Mouse (Mus musculus) spleen, adult 18-20 months (tissue): ENCODE results near the gene Tacc3.
A peak's percentile ranks its signal among the peaks of the same experiment; 100 is the strongest.

Experiments
- DNase-seq, 2 experiments: peaks; one replicate each; pipeline ENCODE4 v3.0.0; 2022; ENCODE audit warnings: mixed read lengths in 2 of 2

The Tacc3 gene

DNA sequence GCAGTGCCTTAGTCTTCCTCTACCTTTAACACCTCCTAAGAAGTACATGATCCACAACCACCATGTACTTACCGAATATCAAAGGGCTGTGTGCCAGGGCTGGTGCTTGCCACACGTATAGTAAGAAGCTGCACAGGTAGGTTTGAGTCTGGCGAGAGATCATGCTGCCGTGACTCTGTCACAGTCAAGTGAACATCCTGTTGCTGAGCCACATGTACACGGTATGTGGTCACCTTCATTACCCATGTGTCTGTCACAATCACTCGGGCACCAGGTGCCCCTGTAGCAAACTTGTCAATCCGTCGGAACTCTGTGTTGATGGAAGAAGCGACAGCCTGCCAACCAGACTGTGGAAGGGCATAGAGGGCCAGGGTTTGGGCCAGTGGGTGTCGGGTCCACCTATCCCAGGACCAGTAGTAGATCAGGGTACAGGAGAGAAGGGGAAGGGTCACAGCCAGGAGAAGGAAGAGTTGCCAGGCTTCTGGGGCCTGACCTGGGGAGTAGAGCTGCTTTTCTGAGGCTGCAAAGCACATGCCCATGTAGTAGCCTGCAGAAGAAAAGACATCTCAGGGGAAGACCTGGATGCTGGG lies 2.6 kb upstream of the Tacc3 start:
- peak in 1 of 2 experiments; percentile 11 for DNase-seq

DNA sequence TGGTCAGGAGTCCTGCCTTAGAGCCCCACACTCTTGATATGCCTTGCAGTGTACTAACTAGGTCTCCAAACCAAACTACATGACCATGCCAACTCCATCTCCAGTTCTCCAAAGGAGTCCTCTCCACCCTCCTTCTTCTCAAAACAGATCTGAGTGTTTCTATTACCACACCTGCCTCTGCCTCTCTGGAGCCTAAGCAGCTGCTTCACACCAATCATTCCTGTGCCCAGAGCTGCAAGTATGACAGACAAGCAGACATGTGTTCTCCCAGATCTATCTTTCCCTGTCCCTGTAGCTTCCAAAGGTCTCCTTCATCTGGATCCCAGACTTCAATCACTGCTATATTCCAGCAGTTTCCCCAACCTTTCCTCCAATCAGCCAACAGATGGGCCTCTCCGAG lies 1.2 kb upstream of the Tacc3 start:
- no peak for DNase-seq

DNA sequence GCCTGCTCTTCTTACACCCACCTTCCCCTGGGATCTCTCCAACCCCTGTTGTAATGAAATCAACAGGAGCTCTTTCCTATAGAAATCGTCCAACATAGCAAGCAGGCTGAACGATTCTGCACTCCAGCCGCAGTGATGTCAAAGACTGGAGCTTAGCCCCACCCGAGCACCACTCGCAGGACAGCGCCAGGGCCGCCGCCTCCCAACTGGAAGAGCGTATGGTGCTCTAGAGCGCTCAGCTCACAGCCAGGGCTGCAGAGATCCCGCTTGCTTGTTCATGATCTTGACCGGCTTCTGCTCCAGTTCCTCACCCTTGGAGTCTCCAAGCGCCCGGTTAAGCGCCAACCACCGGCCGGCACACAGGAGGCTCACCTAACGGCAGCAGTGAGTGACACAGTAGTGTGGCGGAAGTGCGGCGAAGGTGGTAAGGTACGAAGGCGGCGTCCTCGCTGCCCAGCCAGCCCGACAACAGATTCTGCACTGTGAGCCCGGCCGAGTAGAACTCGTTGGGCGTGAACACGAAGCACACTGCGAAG lies 609 bp upstream of the Tacc3 start:
- DNase-seq, result no peak

DNA sequence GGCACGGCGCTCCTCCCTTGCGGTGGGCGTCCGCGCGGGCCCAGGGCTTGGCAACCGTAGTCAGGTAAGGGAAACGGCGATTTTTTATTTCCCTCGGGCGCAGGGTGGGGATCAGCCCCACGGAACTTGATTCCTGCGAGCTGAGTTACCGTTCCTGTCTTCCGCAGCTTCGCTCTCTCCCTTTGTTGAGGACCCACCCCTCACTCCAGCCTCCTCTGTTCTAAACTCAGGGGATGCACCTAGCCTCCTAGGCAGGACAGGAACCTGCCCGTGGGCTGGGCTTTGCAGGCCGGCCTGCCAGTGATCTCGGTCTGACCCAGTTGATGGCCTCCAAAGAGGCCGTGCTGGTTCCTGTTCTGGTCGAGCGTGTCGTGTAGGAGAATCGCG lies 729 bp downstream of the Tacc3 start:
- DNase-seq, result no peak

DNA sequence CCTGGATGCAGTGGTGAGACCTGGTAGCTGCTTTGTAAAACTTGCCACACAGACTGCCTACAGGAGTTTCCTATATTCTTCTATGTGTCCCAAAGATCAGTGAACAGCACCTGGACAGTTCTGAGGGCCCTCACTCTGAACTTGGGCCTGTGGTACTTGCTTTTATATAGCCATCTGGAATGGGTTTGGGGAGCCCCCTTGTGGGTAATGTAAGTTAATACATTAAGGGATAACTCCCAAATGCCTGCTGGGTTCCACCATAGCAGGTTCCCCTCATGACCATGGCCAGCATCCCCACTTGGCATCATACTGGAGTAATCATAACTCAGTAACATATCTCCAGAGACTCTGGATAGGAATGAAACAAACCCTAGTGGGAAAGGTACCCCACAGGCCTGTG lies 10.3 kb downstream of the Tacc3 start:
- peak in 1 of 2 experiments; percentile 46 for DNase-seq

DNA sequence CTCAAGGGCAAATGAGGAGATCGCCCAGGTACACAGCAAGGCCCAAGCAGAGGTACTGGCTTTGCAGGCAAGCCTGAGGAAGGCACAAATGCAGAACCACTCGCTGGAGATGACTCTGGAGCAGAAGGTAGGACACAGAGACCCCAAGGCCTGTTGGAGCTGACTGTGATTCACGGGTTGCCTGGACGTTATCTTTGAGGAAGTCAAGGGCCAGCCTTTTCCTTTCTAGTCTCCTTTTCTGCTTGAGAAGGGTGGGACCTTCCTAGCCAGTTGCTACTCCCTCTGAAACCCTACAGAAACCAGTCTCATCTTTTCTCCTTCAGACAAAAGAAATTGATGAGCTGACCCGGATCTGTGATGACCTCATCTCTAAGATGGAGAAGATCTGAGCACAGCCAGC lies 13.7 kb downstream of the Tacc3 start:
- DNase-seq, result no peak

DNA sequence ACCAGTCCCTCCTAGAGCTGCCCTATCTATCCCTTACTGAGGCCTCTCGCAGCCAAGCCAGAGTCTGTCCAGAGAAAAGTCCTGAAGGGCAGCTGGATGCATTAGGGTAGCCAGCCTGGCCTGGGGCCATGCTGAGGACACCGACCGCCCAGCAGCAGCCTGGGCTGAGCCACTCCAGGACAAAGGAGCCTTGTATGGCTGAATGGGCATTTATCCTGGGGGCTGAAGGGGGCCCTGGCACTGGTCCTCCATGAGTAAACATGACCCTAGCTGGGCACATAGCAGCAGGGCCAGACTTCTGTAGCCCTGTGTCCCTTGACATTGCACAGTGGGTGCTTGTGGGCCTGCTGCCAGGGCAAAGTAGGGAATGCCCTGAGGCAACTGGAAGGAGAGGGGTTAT lies 16.5 kb downstream of the Tacc3 start:
- no peak for DNase-seq

DNA sequence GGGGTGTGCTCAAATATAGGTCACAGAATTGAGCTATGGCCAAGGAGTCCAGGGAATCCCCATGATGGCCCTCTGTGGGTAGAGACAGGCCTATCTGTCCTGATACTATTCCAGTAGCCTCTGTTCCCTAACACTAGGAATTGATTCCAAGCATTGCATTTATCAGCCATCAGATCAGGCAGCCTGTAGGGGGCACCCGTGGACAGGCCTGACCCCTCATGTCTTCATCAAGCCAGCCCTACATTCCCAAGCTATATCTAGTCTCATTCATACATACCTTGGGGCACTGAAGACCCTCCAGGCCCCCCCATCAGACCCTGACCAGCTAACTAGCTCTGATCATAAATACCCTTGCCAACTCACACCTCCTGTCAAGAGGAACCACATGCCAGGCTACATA lies 18.0 kb downstream of the Tacc3 start:
- peak in 1 of 2 experiments; percentile 48 for DNase-seq

DNA sequence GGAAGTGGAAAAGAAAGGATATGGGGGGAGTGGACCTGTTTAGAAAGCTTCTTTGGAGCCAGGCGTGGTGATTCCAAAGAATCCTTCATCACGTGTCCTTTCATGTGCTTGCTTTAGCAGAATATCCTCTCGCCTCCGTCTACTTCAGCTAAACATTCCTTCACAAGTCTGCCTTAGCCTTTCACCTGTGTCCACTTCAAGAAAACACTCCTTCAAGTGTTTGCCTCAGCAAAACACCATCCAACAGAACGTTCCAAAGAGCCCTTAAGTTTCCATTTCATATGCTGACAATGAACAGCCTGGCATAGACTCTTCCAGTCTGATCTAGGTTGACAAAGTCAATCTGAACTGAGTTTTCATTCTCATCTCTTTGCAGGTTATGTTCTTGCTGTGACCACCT lies 20.3 kb downstream of the Tacc3 start:
- DNase-seq, result no peak

DNA sequence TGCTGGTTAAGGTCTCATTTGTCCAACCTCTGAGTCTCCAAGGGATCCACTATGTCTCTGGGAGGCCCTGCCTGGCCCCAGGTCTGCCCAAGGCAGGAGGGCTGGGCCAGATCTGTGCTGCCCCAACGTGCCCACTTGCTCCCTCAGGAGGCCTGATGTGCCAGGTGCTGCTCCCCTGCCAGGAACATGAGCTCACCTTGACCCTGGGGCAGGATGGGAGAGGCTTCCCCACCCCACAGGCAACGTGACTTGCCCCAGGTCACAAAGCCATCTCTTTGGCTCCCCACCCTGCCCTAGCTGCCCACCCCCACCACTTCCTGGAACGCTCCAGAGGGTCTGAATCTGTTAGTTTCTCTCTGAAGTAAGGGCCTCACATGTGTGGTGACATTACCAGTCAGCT lies 23.1 kb downstream of the Tacc3 start:
- DNase-seq, result no peak

DNA sequence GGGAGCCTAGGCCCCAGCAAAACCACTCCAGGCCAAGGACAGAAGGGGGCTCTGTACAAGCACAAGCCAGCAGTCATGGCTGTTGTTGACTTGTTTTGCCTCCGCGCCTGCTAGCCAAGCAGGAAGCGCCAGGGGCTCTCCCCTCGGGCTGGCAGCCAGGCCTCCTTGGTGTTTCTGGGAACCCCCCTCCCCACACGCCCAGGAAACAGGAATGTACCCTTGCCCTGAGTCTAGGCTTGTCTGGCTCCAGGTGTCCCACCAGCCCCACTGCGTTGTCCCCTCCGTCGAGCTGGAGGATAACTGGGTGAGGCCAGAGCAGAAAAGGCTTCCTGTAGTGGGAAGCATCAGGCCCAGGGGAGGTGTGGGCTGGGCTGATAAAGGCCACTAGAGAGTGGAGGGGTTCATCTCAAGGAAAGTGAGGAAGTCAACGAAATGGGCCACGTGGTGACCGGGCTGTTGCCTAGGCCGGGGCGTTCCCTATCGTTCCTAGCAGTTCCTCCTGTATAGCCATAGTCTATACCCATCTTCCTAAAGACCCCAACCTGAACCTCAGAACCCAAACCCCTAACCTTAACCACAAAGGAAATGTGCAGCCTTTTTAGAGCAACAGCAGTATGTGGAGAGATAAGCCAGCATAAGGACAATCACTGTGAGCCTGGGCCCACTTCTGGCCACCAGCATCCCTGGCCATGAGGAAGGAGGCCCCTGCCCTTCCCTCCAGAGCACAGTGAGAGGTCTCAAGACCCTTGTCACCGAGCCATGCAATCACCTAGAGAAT lies 23.9 kb downstream of the Tacc3 start:
- DNase-seq, result no peak

DNA sequence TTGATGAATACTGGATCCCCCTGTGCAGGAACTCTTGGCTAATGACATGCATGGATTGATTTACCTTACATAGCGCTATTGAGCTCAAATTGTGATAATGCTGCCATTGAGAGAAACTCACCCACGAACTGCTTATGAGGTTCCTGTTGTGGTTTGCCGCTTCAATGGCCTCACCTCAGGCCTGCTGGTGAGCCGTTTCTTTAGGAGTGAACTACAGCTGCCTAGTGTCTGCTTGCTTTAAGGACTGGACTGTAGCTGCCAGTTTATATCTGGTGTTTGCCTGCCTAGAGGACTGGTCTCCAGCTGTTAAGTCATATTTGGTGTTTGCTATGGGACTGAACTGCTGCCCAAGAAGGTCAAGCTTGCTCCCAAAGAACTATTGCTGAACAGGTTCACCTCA lies 25.0 kb downstream of the Tacc3 start:
- DNase-seq, result no peak

DNA sequence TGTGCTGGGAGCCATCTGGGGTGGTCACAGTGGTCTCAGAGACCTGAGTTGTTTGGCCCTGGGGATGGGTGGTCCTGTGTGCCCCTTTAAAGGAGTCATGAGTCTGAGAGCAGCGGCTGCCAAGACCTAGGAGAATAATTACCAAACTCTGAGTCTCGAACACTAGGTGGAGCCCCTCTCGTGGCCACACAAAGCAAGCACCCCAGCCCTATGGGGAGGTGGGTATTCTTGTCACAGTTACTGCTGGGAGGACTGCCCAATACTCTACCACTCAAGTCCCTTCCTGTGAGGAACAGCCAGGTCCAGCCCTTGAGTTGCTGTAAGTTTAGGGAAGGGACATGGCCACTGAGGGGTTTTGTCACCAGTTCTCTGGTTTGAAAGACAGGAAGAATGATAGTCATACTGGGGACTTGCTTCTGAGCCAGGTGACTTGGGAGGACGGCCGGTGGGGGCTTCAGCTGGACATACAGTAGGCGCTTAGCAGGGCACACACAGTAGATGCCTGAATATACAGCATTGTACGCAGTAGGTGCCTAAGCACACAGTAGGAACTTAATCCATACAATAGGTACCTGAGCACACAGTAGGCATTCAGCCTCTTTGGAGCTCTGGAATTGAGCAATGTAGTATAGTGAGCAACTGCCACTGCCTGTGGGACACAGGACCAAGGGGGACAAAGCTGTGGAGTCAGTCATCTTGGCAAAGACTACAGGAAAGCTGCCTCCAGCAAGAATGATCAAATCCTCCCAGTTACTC lies 26.1 kb downstream of the Tacc3 start:
- no peak for DNase-seq

DNA sequence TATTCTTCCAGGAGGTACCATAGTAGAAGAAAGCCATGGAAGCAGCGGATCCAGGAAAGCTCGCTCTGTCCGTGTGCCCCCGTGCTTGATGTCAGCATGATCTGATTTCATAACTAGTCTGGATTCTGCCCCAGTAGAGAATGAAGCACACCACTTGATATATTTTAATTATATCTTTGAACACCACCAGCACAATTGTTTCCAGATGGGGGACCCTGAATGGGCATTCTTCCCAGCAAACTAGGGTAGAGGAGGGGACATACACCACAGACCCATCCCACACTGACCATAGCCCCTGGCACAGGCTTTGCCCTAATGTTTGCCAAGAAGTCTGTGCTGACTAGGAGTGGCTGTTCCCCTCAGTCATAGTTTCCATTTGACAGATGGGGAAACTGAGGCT lies 27.0 kb downstream of the Tacc3 start:
- no peak for DNase-seq

DNA sequence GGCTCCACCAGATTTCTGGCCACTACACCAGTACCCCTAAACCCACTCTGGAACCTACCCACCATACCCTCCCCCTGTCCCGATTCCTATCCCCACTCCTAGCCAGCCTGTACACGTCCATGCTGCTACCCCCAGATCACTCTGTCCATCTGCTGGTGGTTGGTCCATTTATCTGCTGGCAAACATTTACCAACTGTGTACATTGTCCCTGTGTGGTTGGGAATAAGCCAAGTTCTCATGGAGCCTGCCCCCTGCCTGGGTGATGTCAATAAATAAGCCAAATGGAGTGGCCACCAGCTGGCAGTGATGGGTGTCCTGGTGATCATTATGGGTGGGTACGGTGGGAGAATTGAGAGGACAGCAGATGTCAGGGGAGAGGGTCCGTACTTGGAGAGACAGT lies 29.2 kb downstream of the Tacc3 start:
- no peak for DNase-seq

DNA sequence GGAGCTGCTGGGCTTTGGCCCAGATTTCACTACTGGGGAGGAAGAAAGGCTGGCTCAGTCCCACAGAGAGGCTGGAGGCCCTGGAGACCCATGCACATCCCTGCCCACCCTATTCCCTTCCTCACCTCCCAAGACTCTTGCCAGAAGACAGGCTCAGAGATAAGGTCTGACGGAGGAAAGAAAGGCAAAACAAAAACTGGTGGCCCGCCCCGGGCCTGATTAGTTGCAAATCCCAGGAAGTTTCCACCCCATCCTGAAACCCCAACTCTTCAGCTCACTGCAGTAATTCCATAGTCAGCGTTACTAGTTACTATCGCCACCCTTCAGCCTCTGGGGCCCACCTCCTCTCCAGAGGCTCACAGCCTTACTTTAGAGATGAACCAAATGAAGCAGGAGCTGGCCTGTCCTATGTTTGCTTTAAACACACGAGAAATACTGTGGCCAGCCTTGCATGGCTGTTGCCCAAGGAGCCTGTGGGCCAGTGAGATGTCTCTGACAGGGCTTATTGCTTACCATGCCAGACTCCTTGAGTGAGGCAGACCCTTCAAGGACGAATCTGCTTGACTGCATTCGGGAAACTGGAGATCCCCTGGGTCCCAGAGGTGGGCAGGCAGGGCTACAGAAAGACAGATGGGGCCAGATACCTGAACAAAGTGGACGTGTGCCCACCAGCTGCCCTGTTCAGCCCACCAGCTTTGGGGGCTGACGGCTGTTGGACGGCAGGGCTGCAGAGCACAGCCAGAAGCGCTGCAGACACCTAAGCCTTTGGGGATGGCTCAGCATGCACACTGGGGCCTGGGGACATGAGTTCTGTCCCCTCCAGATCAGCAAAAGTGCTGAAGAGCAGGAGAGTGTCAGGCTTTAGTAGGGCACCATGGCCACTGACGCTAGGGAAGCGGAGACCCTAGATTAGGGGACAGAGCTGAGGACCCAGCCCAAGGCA lies 30.6 kb downstream of the Tacc3 start:
- DNase-seq, result no peak

DNA sequence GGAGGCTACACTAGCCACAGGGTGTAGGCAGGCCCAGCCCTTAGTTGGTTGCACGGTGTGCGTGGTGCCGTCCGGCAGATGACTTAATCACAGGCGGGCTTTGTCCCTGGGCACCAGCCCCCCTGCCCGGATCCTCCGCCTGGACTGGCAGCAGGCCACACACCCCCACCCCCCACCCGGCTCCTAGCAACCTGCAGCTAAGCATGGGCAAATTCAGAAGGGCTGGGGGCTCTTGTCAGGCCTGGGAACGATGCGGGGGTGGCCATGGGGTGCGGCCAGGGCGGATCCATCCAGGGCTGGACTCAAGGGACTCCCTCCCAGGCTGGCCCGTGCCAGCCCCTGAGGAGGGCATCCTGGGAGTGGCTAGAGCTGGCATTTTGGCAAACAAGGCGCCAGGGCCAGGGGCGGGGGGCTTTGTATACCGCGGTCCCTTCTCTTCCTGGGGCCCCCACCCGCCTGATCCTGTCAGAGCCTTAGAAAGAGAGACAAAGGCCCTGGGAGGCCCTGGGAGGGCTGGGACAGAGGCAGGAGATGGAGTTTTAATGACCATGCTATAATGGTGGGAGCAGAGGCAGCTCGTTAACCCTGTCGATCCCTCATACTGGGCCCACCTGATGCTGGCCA lies 31.4 kb downstream of the Tacc3 start:
- no peak for DNase-seq

DNA sequence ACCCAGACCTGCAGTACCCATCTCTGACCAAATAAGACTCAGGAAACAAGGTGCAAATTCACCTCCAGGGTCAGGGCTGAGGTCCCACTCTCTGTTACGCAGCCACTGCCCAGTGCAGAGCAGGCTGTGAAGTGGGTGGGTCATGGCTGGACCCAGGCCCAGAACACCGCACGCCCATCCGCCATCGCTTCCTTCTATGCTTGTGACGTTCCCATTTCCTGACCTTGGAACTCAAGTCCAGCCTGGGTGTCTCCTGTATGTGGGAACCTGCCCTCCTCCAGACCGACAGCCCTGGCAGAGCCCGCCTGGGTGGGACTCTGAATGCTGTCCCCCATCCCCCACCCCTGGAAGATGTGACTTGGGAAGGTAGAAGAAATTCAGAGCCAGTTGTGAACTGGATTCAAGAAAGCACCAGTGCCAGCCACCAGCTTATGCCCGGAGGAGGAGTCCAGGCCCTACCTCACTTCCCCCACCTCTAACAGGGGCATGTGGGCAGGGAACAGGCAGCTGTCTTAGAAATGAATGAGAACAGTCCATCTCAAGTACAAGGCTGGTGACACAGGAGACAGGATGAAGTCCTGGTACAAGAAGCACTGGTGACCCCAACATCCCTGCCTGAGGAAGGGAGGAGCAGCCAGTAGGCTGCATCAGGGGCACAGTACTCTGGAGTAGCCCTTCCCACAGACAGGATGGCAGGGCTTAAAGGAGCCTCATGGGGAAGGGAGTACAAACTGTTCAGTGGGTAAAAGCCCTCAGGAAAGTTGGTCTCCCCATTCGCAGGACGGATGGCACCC lies 32.1 kb downstream of the Tacc3 start:
- DNase-seq, result no peak

DNA sequence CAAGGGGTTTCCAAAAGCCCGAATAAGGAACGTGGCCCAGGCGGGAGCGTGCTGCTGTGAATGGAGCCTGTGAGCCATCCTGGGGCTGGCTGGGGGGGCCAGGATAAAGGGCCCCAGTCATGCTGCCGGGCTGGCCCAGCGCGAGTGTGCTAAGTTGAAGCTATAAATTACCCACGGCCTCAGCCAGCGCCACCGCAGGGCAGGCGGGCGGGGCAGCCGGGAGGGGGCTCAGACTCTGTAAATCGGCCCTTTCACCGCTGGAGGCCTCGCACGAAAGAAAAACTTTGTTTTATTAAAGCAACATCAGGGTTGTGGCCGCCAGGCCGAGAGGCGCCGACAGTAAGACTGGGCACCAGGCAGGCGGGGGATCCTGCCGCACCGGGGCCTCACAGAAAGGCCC lies 34.5 kb downstream of the Tacc3 start:
- DNase-seq, result no peak

DNA sequence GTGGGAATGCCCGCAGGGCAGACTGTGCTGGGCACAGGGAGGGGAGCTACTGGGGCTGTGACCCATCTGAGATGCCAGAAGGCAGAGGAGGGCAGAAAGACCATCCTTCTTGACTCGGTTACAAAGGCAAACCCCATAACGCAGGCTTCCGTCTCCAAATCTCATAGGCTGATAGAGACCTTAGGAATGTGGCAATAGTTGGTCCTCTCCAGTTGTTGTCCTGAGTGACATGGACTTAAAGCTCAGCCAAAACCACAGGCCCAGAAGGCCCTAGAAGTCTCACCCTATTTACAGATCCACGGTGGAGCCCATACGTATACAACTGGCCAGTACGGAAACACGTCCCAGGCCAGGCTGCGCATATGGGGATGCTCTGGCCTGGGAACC lies 36.5 kb downstream of the Tacc3 start:
- DNase-seq, result no peak
